Mouse (Mus musculus) kidney, adult 2 months (tissue): ENCODE data around the gene Gm8126.
"Not testable (repeated sequence)": the region's sequence is repeated elsewhere in the genome, so short reads cannot be mapped to it uniquely, and the experiment has no call there.

Source experiments
- CTCF ChIP-seq: fragments of 200-500 bp; conservative IDR thresholded peaks from 2 replicates; pipeline ENCODE4 v1.5.1; 2011; ENCODE audit warnings: low read depth, mild to moderate bottlenecking, control low read depth, low read length, moderate library complexity, mixed read lengths; ENCODE audit not compliant: insufficient read depth, insufficient read length
- POLR2A ChIP-seq: fragments of 200-500 bp; IDR thresholded peaks from one replicate; pipeline ENCODE4 v1.6.1; 2011; ENCODE audit warnings: low read depth, low read length, control low read depth

DNA sequence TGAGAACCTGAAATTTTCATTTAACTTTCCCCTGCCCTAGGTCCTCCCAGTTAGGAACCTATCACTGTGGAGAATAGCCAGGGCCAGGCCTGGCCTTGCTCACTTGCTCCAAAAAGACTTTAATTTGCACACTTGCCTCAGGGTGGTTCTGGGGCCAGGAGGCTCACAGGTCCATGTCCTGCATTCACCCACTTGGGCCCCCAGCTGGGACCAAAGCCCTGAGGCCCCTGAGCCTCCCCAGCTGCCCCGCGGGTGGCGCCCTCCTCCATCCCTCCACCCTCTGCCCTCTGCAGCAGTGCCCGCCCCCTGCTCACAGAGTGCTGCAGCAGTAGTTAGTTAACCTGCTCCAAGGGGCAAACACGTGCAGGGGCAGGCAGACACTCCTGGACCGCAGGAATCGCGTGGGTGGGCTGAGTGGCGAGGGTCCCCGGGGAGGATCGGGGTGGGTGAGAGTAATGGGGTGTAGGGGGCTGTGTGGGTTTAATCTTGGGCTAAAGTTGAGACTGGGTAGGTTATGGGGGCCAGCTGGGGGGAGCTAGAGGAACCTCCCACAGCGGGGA is 8.8 kb upstream of the Gm8126 start:
- not testable (repeated sequence) for TF ChIP-seq CTCF, POLR2A
